Mouse (Mus musculus): ENCODE data around the gene Fbxw8.

- TF ChIP-seq CTCF (IDR thresholded peaks at IDR 0.05; ENCODE audit: control insufficient read depth, insufficient read depth, insufficient read length), result no peak
- no peak for TF ChIP-seq FOSL1 (IDR thresholded peaks at IDR 0.05; ENCODE audit: insufficient read depth, low read length, poor library complexity, severe bottlenecking)
- TF ChIP-seq MAX (IDR thresholded peaks at IDR 0.05), result no peak
- no peak for TF ChIP-seq CEBPB (IDR thresholded peaks at IDR 0.05; ENCODE audit: low read depth)
- no peak for TF ChIP-seq MYOD1 (IDR thresholded peaks at IDR 0.05; ENCODE audit: control insufficient read depth, insufficient read length, low read depth)
Measured at GRCm38 (mm10) chr5:118172078-118172723, 16.9 kb upstream of the Fbxw8 start.
